Mouse (Mus musculus): ENCODE measurements around the gene Ciao2a.

DNA sequence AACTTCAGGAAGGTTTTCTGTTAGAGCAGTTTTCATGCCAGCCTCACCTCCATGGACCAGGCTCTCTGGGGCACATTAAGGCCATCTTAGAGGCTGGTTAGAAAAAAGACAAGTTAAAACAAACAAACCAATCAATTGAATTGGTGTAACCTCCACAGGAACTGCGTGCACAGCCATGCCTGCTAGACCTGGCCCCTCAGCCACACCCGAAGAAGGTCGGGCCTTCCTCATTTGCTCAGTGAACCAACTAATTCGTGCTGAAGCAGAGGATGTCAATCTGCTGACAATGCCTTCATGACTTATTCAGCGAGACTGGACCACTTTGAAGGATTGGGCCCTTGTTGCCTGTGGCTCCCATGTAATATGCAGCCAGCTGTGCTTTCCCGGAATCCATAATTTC, 60.0 kb downstream of the Ciao2a start:
- TF ChIP-seq CTCF (IDR thresholded peaks at IDR 0.05; ENCODE audit: borderline replicate concordance, control insufficient read depth, extremely low read depth, insufficient read depth, low read length, poor library complexity) (no peak), POLR2A (IDR thresholded peaks at IDR 0.05; ENCODE audit: control insufficient read depth, extremely low read depth, insufficient read depth, low read length, poor library complexity) (no peak)
